Mouse (Mus musculus) neural tube, embryonic 12.5 days (tissue): Measurements from ENCODE around the gene Dag1. TPM values are rescaled to one million over a fixed set of nuclear protein-coding genes. Genes with fewer than 3 reads are reported as not detected.

Source experiments
- ATAC-seq: fragments of 200-750 bp; cut with Nextera tagmentation; 2 replicates; pipeline ENCODE4 v1.8.0; 2017; ENCODE audit warnings: low read depth, mild to moderate bottlenecking, moderate TSS enrichment, moderate library complexity; ENCODE audit not compliant: low FRiP score
- H3K27ac ChIP-seq: fragments of 300-500 bp; sonication (generic); 2 replicates; pipeline ENCODE4 v1.5.1; 2016
- H3K27me3 ChIP-seq: fragments of 300-500 bp; sonication (generic); replicated peaks from 2 replicates; pipeline ENCODE4 v1.6.1; 2016; ENCODE audit warnings: mild to moderate bottlenecking
- H3K36me3 ChIP-seq: fragments of 300-500 bp; sonication (generic); 2 replicates; pipeline ENCODE4 v1.6.1; 2016; ENCODE audit warnings: mild to moderate bottlenecking
- H3K4me1 ChIP-seq: fragments of 300-500 bp; sonication (generic); 2 replicates; pipeline ENCODE4 v1.6.1; 2016
- H3K4me2 ChIP-seq: fragments of 300-500 bp; sonication (generic); replicated peaks from 2 replicates; pipeline ENCODE4 v1.6.1; 2016; ENCODE audit warnings: mild to moderate bottlenecking
- H3K4me3 ChIP-seq: fragments of 300-500 bp; sonication (generic); 2 replicates; pipeline ENCODE4 v1.5.1; 2016
- H3K9ac ChIP-seq: fragments of 300-500 bp; sonication (generic); 2 replicates; pipeline ENCODE4 v1.6.1; 2016; ENCODE audit warnings: mild to moderate bottlenecking
- H3K9me3 ChIP-seq: fragments of 300-500 bp; sonication (generic); 2 replicates; pipeline ENCODE4 v1.6.1; 2016; ENCODE audit warnings: mild to moderate bottlenecking
- WGBS: fragments of 180-500 bp; shearing (Covaris S2); methylation state at CpG from one replicate; pipeline ENCODE4 v1.1.7; 2016; 5-methylcytosine and 5-hydroxymethylcytosine counted together
- polyA plus RNA-seq: library from polyadenylated mRNA; unstranded; fragments of >200 nt; fragmentation: Nextera tagmentation; extraction: Ambion mirVana; gene quantifications from 2 replicates; pipeline ENCODE4 v1.2.1, GENCODE M21; 2016

Dag1 gene
- polyA plus RNA-seq, 1 experiment from 2014 or later: 63.4 TPM

DNA sequence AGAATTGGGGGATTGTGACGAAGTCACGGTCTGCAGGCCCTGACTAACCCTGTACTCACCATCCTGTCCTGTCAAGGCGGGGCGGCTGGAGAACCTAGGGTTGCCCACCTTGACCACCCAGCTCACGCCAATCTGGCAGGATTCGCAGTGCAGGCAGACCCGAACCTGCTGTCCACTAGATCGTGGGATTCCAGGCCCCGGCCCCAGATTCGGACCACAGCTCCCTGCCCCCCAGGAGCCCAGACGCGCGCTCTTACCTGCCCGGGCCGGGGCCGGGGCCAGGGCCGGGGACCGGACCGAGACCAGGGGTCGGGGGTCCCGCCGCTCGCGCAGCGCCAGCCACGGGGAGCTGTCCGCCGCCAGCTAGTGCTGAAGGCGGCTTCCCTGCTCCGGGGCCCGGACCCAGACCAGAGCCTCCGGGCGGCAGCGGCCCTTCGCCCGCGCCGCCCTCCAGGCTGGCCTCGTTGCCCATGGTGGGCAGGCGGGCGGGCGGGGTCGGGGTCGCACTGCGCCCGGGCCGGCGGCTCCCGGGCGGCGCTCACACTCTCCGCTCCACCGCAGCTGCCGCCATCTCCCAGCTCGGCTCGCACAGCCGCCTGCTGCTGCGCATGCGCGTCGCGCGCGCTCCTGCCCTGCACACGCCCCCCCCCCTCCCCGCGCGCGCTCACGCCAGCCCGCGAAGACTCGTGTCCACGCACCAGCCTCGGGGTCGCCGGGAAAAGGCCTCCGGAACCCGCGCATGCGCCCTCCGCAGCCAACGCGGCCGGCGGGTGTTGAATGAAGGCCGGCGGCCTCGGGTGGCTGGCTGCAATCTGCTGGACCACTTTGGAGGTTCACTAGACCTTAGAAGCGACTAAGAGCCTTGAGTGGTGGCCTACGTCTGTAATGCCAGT, 73.7 kb downstream of the Dag1 start, which contains the start of gene Bsn:
TSS of gene Bsn (minus strand) at position 598 of the 893 bp plus-strand sequence.
- H3K9me3 ChIP-seq: no peaks in the 10 kb centered on the region
- H3K4me2 ChIP-seq: peak within 1 kb of the TSS; percentile 75
- peaks cover 17% of the 10 kb centered on the region; the same call in 1 of the 2 replicates for H3K4me1 ChIP-seq
- 2% methylated on average over 85 of the region's 91 CpGs for WGBS
- H3K9ac ChIP-seq: peak within 1 kb of the TSS; percentile 81
- peak within 1 kb of the TSS; percentile 72 for H3K4me3 ChIP-seq
- H3K27ac ChIP-seq: 0 out of 2 replicates have a peak within 1 kb of the TSS, but pooled peaks have one; percentile 13
- peaks cover 4% of the 10 kb centered on the region; the same call in 1 of the 2 replicates for H3K27me3 ChIP-seq
- H3K36me3 ChIP-seq: no peaks in the 10 kb centered on the region; the same call in 1 of the 2 replicates
- peak; percentile 82 for ATAC-seq

GRCm38 (mm10) chr9:108189488-108189786, 74.3 kb downstream of the Dag1 start:
- ATAC-seq: no peak

GRCm38 (mm10) chr9:108189023-108189422, 74.7 kb downstream of the Dag1 start:
- no peak overlapping the region for H3K27ac ChIP-seq
- peaks cover 4% of the 10 kb centered on the region; the same call in 1 of the 2 replicates for H3K27me3 ChIP-seq
- H3K4me1 ChIP-seq: peaks cover 17% of the 10 kb centered on the region; the same call in 1 of the 2 replicates
- H3K4me2 ChIP-seq: peak overlapping the region; percentile 75
- H3K4me3 ChIP-seq: peak overlapping the region; percentile 72
- H3K9me3 ChIP-seq: no peaks in the 10 kb centered on the region
- H3K9ac ChIP-seq: 0 out of 2 replicates have a peak overlapping the region, but pooled peaks have one; percentile 81
- 86% methylated on average over 7 of the region's 7 CpGs for WGBS
- H3K36me3 ChIP-seq: no peaks in the 10 kb centered on the region; the same call in 1 of the 2 replicates
- no peak for ATAC-seq

More at GRCm38 (mm10) chr9:108189488-108189786, 74.3 kb downstream of the Dag1 start:
- Histone ChIP-seq H3K4me3 (peak overlapping the region; percentile 72), H3K27ac (no peak overlapping the region), H3K4me1 (peaks cover 17% of the 10 kb centered on the region; the same call in 1 of the 2 replicates), H3K4me2 (peak overlapping the region; percentile 75), H3K9ac (peak overlapping the region; percentile 81), H3K9me3 (no peaks in the 10 kb centered on the region), H3K27me3 (peaks cover 4% of the 10 kb centered on the region; the same call in 1 of the 2 replicates), H3K36me3 (no peaks in the 10 kb centered on the region; the same call in 1 of the 2 replicates)
- 36% methylated on average over 5 of the region's 5 CpGs for WGBS

- no peak overlapping the region for H3K4me3 ChIP-seq
- WGBS: 84% methylated on average over 8 of the region's 8 CpGs
- no peak overlapping the region for H3K27ac ChIP-seq
- no peaks in the 10 kb centered on the region for H3K9me3 ChIP-seq
- ATAC-seq: no peak
- peaks cover 17% of the 10 kb centered on the region; the same call in 1 of the 2 replicates for H3K4me1 ChIP-seq
- H3K9ac ChIP-seq: 0 out of 2 replicates have a peak overlapping the region, but pooled peaks have one; percentile 14
- peak overlapping the region; percentile 75 for H3K4me2 ChIP-seq
- H3K27me3 ChIP-seq: peaks cover 4% of the 10 kb centered on the region; the same call in 1 of the 2 replicates
- no peaks in the 10 kb centered on the region; the same call in 1 of the 2 replicates for H3K36me3 ChIP-seq
Observed at GRCm38 (mm10) chr9:108188511-108188910, 75.2 kb downstream of the Dag1 start.

DNA sequence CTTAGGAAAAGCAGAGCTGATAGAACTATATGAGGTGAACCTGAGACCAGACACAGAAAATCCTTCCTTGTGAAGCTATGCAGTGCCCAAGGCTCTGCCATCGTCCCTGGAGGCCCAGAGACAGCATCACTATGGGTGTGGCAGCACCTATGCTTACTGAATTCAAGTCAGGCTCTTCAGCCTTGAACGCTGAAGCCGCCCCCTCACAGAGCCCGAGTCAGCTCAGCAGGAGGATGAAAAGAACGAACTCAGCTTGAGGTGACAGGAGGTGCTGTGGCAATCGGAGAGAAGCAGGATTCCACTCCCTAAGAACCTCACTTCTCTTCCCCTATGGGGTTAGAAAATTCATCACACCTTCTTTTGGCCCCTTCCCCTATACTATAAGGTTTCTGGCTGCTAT, 76.1 kb downstream of the Dag1 start:
- H3K4me3 ChIP-seq: no peak overlapping the region
- H3K27ac ChIP-seq: no peak overlapping the region
- no peak overlapping the region for H3K4me2 ChIP-seq
- H3K9me3 ChIP-seq: no peaks in the 10 kb centered on the region
- peaks cover 4% of the 10 kb centered on the region; the same call in 1 of the 2 replicates for H3K27me3 ChIP-seq
- WGBS: 41% methylated on average over 6 of the region's 6 CpGs
- H3K9ac ChIP-seq: no peak overlapping the region
- H3K36me3 ChIP-seq: no peaks in the 10 kb centered on the region; the same call in 1 of the 2 replicates
- peaks cover 17% of the 10 kb centered on the region; the same call in 1 of the 2 replicates for H3K4me1 ChIP-seq
- no peak for ATAC-seq

DNA sequence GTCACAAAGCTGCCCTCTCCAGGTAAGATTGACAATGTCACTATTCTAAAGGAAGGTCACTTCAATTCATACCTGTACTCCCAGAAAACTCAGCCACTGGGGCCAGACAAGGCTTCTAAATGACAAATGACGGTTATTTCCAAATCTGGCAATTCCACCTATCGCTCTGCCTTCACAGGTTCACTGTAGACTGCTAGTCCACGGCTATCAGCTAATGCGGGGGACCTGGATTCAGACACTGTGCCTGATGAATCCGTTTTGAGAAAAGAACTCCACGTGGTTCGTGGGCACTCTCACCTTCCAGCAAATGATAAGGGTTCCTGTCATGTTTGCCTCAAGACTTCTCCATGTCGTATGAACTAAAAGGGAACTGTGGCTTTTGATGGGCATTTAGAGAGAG, 78.0 kb downstream of the Dag1 start:
- Histone ChIP-seq H3K36me3 (no peaks in the 10 kb centered on the region; the same call in 1 of the 2 replicates), H3K9me3 (no peaks in the 10 kb centered on the region), H3K27ac (no peak overlapping the region), H3K27me3 (no peaks in the 10 kb centered on the region), H3K4me2 (no peak overlapping the region), H3K4me1 (peaks cover 17% of the 10 kb centered on the region; the same call in 1 of the 2 replicates), H3K4me3 (no peak overlapping the region), H3K9ac (no peak overlapping the region)
- no peak for ATAC-seq
- 85% methylated on average over 8 of the region's 8 CpGs for WGBS

- Histone ChIP-seq H3K9ac (no peak overlapping the region), H3K9me3 (no peaks in the 10 kb centered on the region), H3K4me3 (no peak overlapping the region), H3K4me1 (peaks cover 5% of the 10 kb centered on the region; the same call in 1 of the 2 replicates), H3K27ac (no peak overlapping the region), H3K27me3 (no peaks in the 10 kb centered on the region), H3K36me3 (no peaks in the 10 kb centered on the region; the same call in none of the 2 replicates), H3K4me2 (no peak overlapping the region)
- WGBS: 92% methylated on average over 19 of the region's 19 CpGs
- no peak for ATAC-seq
Observed at GRCm38 (mm10) chr9:108183531-108183994, 80.2 kb downstream of the Dag1 start.

GRCm38 (mm10) chr9:108182806-108183506, 80.8 kb downstream of the Dag1 start:
- Histone ChIP-seq H3K27ac (no peak overlapping the region), H3K4me2 (no peak overlapping the region), H3K9me3 (no peaks in the 10 kb centered on the region), H3K4me1 (no peaks in the 10 kb centered on the region), H3K36me3 (no peaks in the 10 kb centered on the region; the same call in none of the 2 replicates), H3K9ac (no peak overlapping the region), H3K27me3 (no peaks in the 10 kb centered on the region), H3K4me3 (no peak overlapping the region)
- 67% methylated on average over 11 of the region's 11 CpGs for WGBS
- no peak for ATAC-seq

DNA sequence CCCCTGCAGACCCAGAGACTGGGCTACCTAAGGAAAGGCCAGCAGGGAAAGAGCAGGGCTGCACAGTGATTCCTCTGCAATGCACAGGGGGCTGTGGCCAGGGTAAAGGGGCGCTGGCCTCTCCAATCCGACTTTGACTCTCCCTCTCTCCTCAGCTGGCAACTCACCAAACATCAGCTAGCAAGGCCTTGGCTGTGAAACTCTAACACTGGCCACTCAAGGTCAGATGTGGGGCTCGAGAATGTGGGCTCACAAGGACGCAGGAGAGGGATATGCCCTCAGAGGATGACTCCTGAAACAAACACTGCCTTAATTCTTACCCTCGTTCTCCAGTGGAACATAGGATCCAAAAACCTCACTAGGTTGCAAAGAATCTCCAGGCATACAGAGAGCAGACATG, 85.4 kb downstream of the Dag1 start:
- H3K27me3 ChIP-seq: no peaks in the 10 kb centered on the region
- WGBS: 81% methylated on average over 5 of the region's 5 CpGs
- no peaks in the 10 kb centered on the region; the same call in 1 of the 2 replicates for H3K36me3 ChIP-seq
- H3K9ac ChIP-seq: no peak overlapping the region
- no peak overlapping the region for H3K4me3 ChIP-seq
- ATAC-seq: no peak
- H3K27ac ChIP-seq: no peak overlapping the region
- no peaks in the 10 kb centered on the region for H3K9me3 ChIP-seq
- no peak overlapping the region for H3K4me2 ChIP-seq
- H3K4me1 ChIP-seq: no peaks in the 10 kb centered on the region

DNA sequence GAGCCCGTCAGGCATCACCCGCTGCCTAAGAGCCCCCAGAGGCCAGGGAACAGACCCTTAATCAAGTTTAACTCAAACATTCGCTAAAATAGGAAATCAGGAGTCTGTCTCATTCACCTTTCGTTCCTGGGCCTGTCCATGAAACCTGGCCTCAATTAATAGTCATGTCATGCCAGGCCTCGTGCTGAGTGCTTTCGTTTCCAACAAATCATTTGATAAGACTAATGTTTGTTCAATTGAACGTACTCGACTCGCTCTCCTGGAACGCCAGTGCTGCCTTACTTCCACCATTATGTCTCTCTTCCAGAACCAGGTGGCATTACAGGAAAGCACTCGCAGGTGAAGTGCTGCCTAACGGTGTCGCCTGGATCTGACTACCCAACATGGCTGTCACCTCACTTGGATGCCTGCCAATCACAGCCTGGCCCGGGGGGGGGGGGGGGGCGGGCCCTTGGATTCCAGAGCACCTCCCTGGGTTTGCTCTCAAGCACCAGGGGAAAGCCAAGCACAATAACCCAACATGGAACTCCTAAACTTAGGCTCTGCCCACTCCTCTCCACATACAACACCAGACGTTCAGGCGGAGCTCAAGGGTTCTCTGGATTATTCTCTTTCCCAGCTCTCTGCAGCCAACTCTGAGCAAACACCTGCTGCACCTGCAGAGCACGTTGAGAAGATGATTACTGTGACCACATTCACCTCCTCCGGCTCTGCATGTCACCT, 88.5 kb downstream of the Dag1 start:
- ATAC-seq: no peak
- H3K4me3 ChIP-seq: no peak overlapping the region
- H3K4me2 ChIP-seq: no peak overlapping the region
- no peak overlapping the region for H3K27ac ChIP-seq
- H3K9ac ChIP-seq: no peak overlapping the region
- no peaks in the 10 kb centered on the region; the same call in 1 of the 2 replicates for H3K36me3 ChIP-seq
- no peaks in the 10 kb centered on the region for H3K9me3 ChIP-seq
- no peaks in the 10 kb centered on the region for H3K27me3 ChIP-seq
- 82% methylated on average over 19 of the region's 19 CpGs for WGBS
- H3K4me1 ChIP-seq: no peaks in the 10 kb centered on the region

DNA sequence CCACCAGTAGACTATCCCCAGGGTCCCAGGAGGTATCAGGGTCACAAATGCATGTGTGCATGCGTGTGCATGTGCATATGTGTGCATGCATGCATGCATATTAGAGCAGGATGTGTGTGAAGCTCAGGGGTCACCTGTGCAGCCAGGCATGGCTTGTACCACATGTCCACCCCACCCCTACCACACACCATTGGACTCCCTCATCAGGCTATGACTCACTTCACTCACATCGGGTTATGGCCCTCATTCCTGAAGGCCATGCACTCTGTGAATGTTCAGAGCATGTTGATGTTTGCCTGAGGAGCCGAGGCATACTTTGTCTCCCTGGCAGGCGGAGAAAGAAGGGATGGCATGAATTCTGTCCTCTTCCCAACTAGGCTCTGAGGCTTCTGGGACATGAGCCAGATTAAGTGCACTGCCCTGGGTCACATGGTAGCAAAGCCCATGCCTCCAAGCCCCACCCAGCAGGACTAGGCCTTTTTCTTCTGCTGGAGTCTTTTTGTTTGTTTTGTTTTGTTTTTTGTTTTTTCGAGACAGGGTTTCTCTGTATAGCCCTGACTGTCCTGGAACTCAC, 90.9 kb downstream of the Dag1 start:
- Histone ChIP-seq H3K9ac (no peak overlapping the region), H3K4me3 (no peak overlapping the region), H3K4me2 (no peak overlapping the region), H3K27me3 (no peaks in the 10 kb centered on the region), H3K4me1 (no peaks in the 10 kb centered on the region), H3K27ac (no peak overlapping the region), H3K9me3 (no peaks in the 10 kb centered on the region), H3K36me3 (peaks cover 2% of the 10 kb centered on the region; the same call in 1 of the 2 replicates)
- no peak for ATAC-seq
- WGBS: 90% methylated on average over 5 of the region's 5 CpGs
